Mouse (Mus musculus) forebrain, embryonic 16.5 days (tissue): Measurements from ENCODE around the gene Ttc29. TPM values are rescaled to one million over a fixed set of nuclear protein-coding genes. Genes with fewer than 3 reads are reported as not detected.

ENCODE experiments used
- ATAC-seq: fragments of 200-750 bp; cut with Nextera tagmentation; 2 replicates; pipeline ENCODE4 v1.8.0; 2017; ENCODE audit warnings: mild to moderate bottlenecking, moderate library complexity
- H3K27ac ChIP-seq: fragments of 300-500 bp; sonication (generic); 2 replicates; pipeline ENCODE4 v1.5.1; 2014; ENCODE audit warnings: low read length, control low read depth
- H3K27me3 ChIP-seq: fragments of 300-500 bp; sonication (generic); replicated peaks from 2 replicates; pipeline ENCODE4 v1.6.1; 2014; ENCODE audit warnings: low read length; ENCODE audit not compliant: control insufficient read depth, insufficient read depth
- H3K36me3 ChIP-seq: fragments of 300-500 bp; sonication (generic); 2 replicates; pipeline ENCODE4 v1.6.1; 2014; ENCODE audit not compliant: control insufficient read depth, insufficient read depth
- H3K4me1 ChIP-seq: fragments of 300-500 bp; sonication (generic); replicated peaks from 2 replicates; pipeline ENCODE4 v1.6.1; 2014; ENCODE audit warnings: low read length; ENCODE audit not compliant: control insufficient read depth, insufficient read depth
- H3K4me2 ChIP-seq: fragments of 300-500 bp; sonication (generic); 2 replicates; pipeline ENCODE4 v1.6.1; 2014; ENCODE audit warnings: mild to moderate bottlenecking, low read length, control low read depth
- H3K4me3 ChIP-seq: fragments of 300-500 bp; sonication (generic); replicated peaks from 2 replicates; pipeline ENCODE4 v1.5.1; 2014; ENCODE audit warnings: mild to moderate bottlenecking, low read length, control low read depth
- H3K9ac ChIP-seq: fragments of 300-500 bp; sonication (generic); replicated peaks from 2 replicates; pipeline ENCODE4 v1.6.1; 2014; ENCODE audit warnings: low read depth, low read length, control low read depth
- H3K9me3 ChIP-seq: fragments of 300-500 bp; sonication (generic); 2 replicates; pipeline ENCODE4 v1.6.1; 2016; ENCODE audit warnings: low read length; ENCODE audit not compliant: control insufficient read depth
- WGBS: fragments of 180-500 bp; shearing (Covaris S2); extraction: QIAGEN DNeasy Blood & Tissue Kit; methylation state at CpG from one replicate; pipeline ENCODE4 v1.1.7; 2014; 5-methylcytosine and 5-hydroxymethylcytosine counted together
- polyA plus RNA-seq: library from polyadenylated mRNA; unstranded; fragments of >200 nt; fragmentation: Nextera tagmentation; extraction: Ambion mirVana; gene quantifications from 2 replicates; pipeline ENCODE4 v1.2.1, GENCODE M21; 2015

The Ttc29 gene
- polyA plus RNA-seq, 1 experiment from 2014 or later = 0.65 TPM

DNA sequence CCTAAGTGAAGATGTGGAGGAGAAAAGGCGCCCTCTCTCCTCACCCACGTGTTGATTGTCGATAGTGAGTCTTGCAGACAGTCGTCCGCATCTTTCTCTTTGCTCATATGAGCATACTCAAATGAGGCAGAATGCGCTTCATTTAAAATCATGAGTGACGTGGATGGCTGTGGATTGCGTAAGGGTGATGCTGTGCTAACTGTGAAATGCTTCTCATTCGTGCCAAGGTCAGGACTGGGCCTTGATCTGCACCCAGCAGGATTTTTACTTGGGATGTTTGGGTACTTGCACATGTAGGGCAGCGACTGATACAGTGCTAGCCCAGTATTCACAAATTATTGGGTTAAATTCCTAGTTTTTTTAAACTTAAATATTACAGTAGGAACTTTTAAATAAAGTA is 56.2 kb downstream of the Ttc29 start:
- Histone ChIP-seq H3K9ac (no peak overlapping the region), H3K4me1 (peaks cover 13% of the 10 kb centered on the region; the same call in 1 of the 2 replicates), H3K9me3 (no peaks in the 10 kb centered on the region), H3K4me3 (no peak overlapping the region), H3K4me2 (no peak overlapping the region), H3K36me3 (no peaks in the 10 kb centered on the region), H3K27ac (no peak overlapping the region), H3K27me3 (0 out of 2 replicates have a peak, but pooled peaks cover 4% of the 10 kb centered on the region)
- no peak for ATAC-seq
- WGBS = 81% methylated on average over 10 of the region's 10 CpGs

- ATAC-seq = peak; percentile 37
- Histone ChIP-seq H3K4me2 (no peak overlapping the region), H3K27me3 (0 out of 2 replicates have a peak, but pooled peaks cover 4% of the 10 kb centered on the region), H3K4me3 (no peak overlapping the region), H3K9ac (no peak overlapping the region), H3K36me3 (no peaks in the 10 kb centered on the region), H3K4me1 (peaks cover 13% of the 10 kb centered on the region; the same call in 1 of the 2 replicates), H3K9me3 (no peaks in the 10 kb centered on the region), H3K27ac (no peak overlapping the region)
- WGBS = 10% methylated on average over 5 of the region's 5 CpGs
Observed at GRCm38 (mm10) chr8:78271391-78271790, 58.3 kb downstream of the Ttc29 start.

DNA sequence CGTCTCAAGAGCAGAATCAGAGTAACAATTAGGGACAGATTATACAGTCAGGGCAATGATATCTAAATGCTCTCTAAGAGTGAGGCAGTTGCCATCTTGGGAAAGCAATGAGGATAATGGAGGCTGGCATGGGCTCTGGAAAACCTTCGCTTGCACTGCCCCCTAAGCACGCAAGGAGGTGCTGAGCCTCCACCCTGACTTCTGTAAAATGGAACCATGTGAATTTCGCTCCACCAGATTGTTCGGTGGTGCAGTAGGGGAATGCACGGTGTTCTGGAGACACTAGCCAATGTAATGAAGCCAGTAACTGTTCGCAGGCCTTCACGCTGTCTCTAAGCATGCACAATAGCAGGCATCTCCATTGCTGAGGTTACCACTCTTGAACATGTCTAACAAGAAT is 63.0 kb downstream of the Ttc29 start:
- Histone ChIP-seq H3K4me3 (no peak overlapping the region), H3K27me3 (no peaks in the 10 kb centered on the region), H3K27ac (no peak overlapping the region), H3K9me3 (no peaks in the 10 kb centered on the region), H3K4me2 (no peak overlapping the region), H3K4me1 (0 out of 2 replicates have a peak, but pooled peaks cover 4% of the 10 kb centered on the region), H3K9ac (no peak overlapping the region), H3K36me3 (no peaks in the 10 kb centered on the region)
- 86% methylated on average over 8 of the region's 8 CpGs for WGBS
- ATAC-seq = no peak

DNA sequence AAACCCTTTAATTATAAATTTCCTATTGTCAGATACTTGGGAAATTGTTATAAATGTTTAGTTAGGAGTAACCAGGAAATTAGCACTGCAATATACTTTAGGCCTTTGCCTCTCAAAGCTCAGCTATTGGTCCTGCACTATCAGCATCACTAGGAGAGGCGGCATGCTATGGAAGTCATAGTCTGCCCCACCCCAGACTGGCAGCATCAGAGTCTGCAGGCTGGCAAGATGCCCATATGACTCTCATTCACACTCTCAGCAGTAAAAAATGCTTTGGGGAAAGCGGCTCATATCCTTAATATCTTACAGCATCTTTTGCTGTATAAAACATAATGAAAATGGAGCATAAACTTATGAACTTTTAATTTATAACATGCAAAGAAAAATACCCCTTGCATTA is 64.3 kb downstream of the Ttc29 start:
- no peaks in the 10 kb centered on the region for H3K36me3 ChIP-seq
- H3K9ac ChIP-seq = no peak overlapping the region
- H3K27me3 ChIP-seq = no peaks in the 10 kb centered on the region
- ATAC-seq = peak; percentile 75; the same call in 1 of the 2 replicates
- WGBS = 47% methylated on average over 2 of the region's 2 CpGs
- no peaks in the 10 kb centered on the region for H3K4me1 ChIP-seq
- no peaks in the 10 kb centered on the region for H3K9me3 ChIP-seq
- H3K4me2 ChIP-seq = no peak overlapping the region
- H3K4me3 ChIP-seq = no peak overlapping the region
- H3K27ac ChIP-seq = no peak overlapping the region

GRCm38 (mm10) chr8:78278598-78278997 is 65.5 kb downstream of the Ttc29 start:
- no peak overlapping the region for H3K27ac ChIP-seq
- no peaks in the 10 kb centered on the region for H3K27me3 ChIP-seq
- ATAC-seq = no peak
- no peak overlapping the region for H3K4me3 ChIP-seq
- 91% methylated on average over 5 of the region's 5 CpGs for WGBS
- no peak overlapping the region for H3K9ac ChIP-seq
- no peak overlapping the region for H3K4me2 ChIP-seq
- H3K36me3 ChIP-seq = no peaks in the 10 kb centered on the region
- no peaks in the 10 kb centered on the region for H3K9me3 ChIP-seq
- H3K4me1 ChIP-seq = no peaks in the 10 kb centered on the region

- ATAC-seq = no peak
- 56% methylated on average over 2 of the region's 2 CpGs for WGBS
- Histone ChIP-seq H3K27me3 (no peaks in the 10 kb centered on the region), H3K9me3 (no peaks in the 10 kb centered on the region), H3K9ac (no peak overlapping the region), H3K4me1 (no peaks in the 10 kb centered on the region), H3K4me2 (no peak overlapping the region), H3K36me3 (no peaks in the 10 kb centered on the region), H3K27ac (no peak overlapping the region), H3K4me3 (no peak overlapping the region)
Observed at GRCm38 (mm10) chr8:78284805-78285204, 71.7 kb downstream of the Ttc29 start.

- H3K36me3 ChIP-seq = no peaks in the 10 kb centered on the region
- no peaks in the 10 kb centered on the region for H3K4me1 ChIP-seq
- H3K4me3 ChIP-seq = no peak overlapping the region
- H3K4me2 ChIP-seq = no peak overlapping the region
- ATAC-seq = no peak
- H3K9me3 ChIP-seq = no peaks in the 10 kb centered on the region
- H3K27me3 ChIP-seq = no peaks in the 10 kb centered on the region
- H3K27ac ChIP-seq = no peak overlapping the region
- no peak overlapping the region for H3K9ac ChIP-seq
- WGBS = 76% methylated on average over 4 of the region's 4 CpGs
Observed at GRCm38 (mm10) chr8:78285366-78285765, 72.3 kb downstream of the Ttc29 start.

GRCm38 (mm10) chr8:78289374-78289971 is 76.4 kb downstream of the Ttc29 start:
- Histone ChIP-seq H3K27ac (no peak overlapping the region), H3K4me2 (no peak overlapping the region), H3K27me3 (no peaks in the 10 kb centered on the region), H3K9ac (no peak overlapping the region), H3K9me3 (no peaks in the 10 kb centered on the region), H3K4me1 (no peaks in the 10 kb centered on the region), H3K36me3 (no peaks in the 10 kb centered on the region), H3K4me3 (no peak overlapping the region)
- ATAC-seq = no peak
- 56% methylated on average over 10 of the region's 10 CpGs for WGBS

- Histone ChIP-seq H3K4me3 (no peak overlapping the region), H3K9me3 (no peaks in the 10 kb centered on the region), H3K9ac (no peak overlapping the region), H3K27ac (no peak overlapping the region), H3K4me2 (no peak overlapping the region), H3K4me1 (no peaks in the 10 kb centered on the region), H3K27me3 (no peaks in the 10 kb centered on the region), H3K36me3 (no peaks in the 10 kb centered on the region)
- WGBS = 54% methylated on average over 7 of the region's 7 CpGs
- no peak for ATAC-seq
Observed at GRCm38 (mm10) chr8:78290274-78290673, 77.2 kb downstream of the Ttc29 start.

DNA sequence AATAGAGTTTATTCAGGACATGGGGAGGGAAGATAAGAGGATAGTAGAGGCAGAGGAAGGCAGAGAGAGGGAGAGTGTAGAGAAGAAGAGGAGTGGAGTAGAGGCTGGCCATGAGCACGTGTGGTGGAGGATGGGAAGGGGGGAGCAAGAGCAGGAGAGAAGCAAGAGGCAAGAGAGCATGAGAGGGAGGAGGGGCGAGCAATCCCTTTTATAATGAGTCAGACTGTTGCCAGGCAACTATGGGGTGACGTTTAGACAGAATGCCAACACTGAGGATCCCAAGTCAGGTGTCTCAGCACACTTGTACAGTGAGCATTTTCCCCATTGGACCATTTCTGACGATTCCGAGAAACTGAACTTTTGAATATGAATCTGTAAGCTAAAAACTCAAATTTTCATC is 82.4 kb downstream of the Ttc29 start:
- no peak overlapping the region for H3K9ac ChIP-seq
- ATAC-seq = 0 out of 2 replicates have a peak, but pooled peaks have one; percentile 33
- H3K36me3 ChIP-seq = no peaks in the 10 kb centered on the region
- H3K4me1 ChIP-seq = no peaks in the 10 kb centered on the region
- H3K4me3 ChIP-seq = no peak overlapping the region
- H3K9me3 ChIP-seq = no peaks in the 10 kb centered on the region
- H3K4me2 ChIP-seq = no peak overlapping the region
- no peak overlapping the region for H3K27ac ChIP-seq
- H3K27me3 ChIP-seq = no peaks in the 10 kb centered on the region
- 45% methylated on average over 5 of the region's 5 CpGs for WGBS
